Mouse (Mus musculus): ENCODE results near the gene Gak. TPM values are rescaled to one million over a fixed set of nuclear protein-coding genes. Genes with fewer than 3 reads are reported as not detected.

The Gak gene
- total RNA-seq, 1 experiment: 49.1 TPM

GRCm38 (mm10) chr5:108646343-108646660 is 16.7 kb upstream of the Gak start:
- Histone ChIP-seq H3K9ac (ENCODE audit: insufficient read depth, low read depth, low read length, poor library complexity, severe bottlenecking) (no peak overlapping the region), H3K4me3 (ENCODE audit: insufficient read depth in 1 of 2, low read depth in 1 of 2, low read length in 2 of 2, poor library complexity in 1 of 2, severe bottlenecking in 1 of 2) (no peak overlapping the region), H3K4me1 (ENCODE audit: control insufficient read depth in 2 of 2, insufficient read depth in 2 of 2, low read length in 2 of 2, poor library complexity in 1 of 2) (no peaks in the 10 kb centered on the region), H3K9me3 (ENCODE audit: control insufficient read depth, insufficient read depth, low read depth, low read length) (no peaks in the 10 kb centered on the region), H3K27ac (ENCODE audit: insufficient read depth, low read depth, low read length, poor library complexity, severe bottlenecking) (no peak overlapping the region), H3K36me3 (ENCODE audit: control insufficient read depth, insufficient read depth, low read length, poor library complexity, severe bottlenecking) (peaks cover 18% of the 10 kb centered on the region)
- no peak for DNase-seq (ENCODE audit: low read depth, low spot score)
- TF ChIP-seq MAFK (IDR thresholded peaks at IDR 0.05; ENCODE audit: insufficient read depth, low read depth, low read length) (no peak), CHD2 (IDR thresholded peaks at IDR 0.05; ENCODE audit: low read depth, low read length) (no peak), ZNF384 (IDR thresholded peaks at IDR 0.05; ENCODE audit: low read depth, low read length) (no peak), ZC3H11A (IDR thresholded peaks at IDR 0.05; ENCODE audit: borderline replicate concordance, low read depth, low read length) (no peak), HCFC1 (IDR thresholded peaks at IDR 0.05; ENCODE audit: borderline replicate concordance, insufficient read depth, low read length) (no peak)
- in situ Hi-C loops (cut with MboI; ENCODE audit: low sequenced_read_pairs in 2 of 2, unreplicated experiment in 2 of 2): no loop called here

- Histone ChIP-seq H3K9me3 (ENCODE audit: control insufficient read depth, insufficient read depth, low read depth, low read length) (no peaks in the 10 kb centered on the region), H3K4me1 (ENCODE audit: control insufficient read depth in 2 of 2, insufficient read depth in 2 of 2, low read length in 2 of 2, poor library complexity in 1 of 2) (no peaks in the 10 kb centered on the region), H3K36me3 (ENCODE audit: control insufficient read depth, insufficient read depth, low read length, poor library complexity, severe bottlenecking) (peaks cover 18% of the 10 kb centered on the region), H3K9ac (ENCODE audit: insufficient read depth, low read depth, low read length, poor library complexity, severe bottlenecking) (no peak overlapping the region), H3K27ac (ENCODE audit: insufficient read depth, low read depth, low read length, poor library complexity, severe bottlenecking) (no peak overlapping the region), H3K4me3 (ENCODE audit: insufficient read depth in 1 of 2, low read depth in 1 of 2, low read length in 2 of 2, poor library complexity in 1 of 2, severe bottlenecking in 1 of 2) (no peak overlapping the region)
- in situ Hi-C loops (cut with MboI; ENCODE audit: low sequenced_read_pairs in 2 of 2, unreplicated experiment in 2 of 2): no loop called here
- DNase-seq (ENCODE audit: low read depth, low spot score): no peak
- TF ChIP-seq MAFK (IDR thresholded peaks at IDR 0.05; ENCODE audit: insufficient read depth, low read depth, low read length): no peak
- no peak for TF ChIP-seq ZC3H11A (IDR thresholded peaks at IDR 0.05; ENCODE audit: borderline replicate concordance, low read depth, low read length)
- no peak for TF ChIP-seq HCFC1 (IDR thresholded peaks at IDR 0.05; ENCODE audit: borderline replicate concordance, insufficient read depth, low read length)
- no peak for TF ChIP-seq CHD2 (IDR thresholded peaks at IDR 0.05; ENCODE audit: low read depth, low read length)
- TF ChIP-seq ZNF384 (IDR thresholded peaks at IDR 0.05; ENCODE audit: low read depth, low read length): no peak
These were observed 16.2 kb upstream of the Gak start for GRCm38 (mm10) chr5:108645651-108646342.

- H3K9me3 ChIP-seq (ENCODE audit: control insufficient read depth, insufficient read depth, low read depth, low read length): no peaks in the 10 kb centered on the region
- H3K9ac ChIP-seq (ENCODE audit: insufficient read depth, low read depth, low read length, poor library complexity, severe bottlenecking): no peak overlapping the region
- H3K36me3 ChIP-seq (ENCODE audit: control insufficient read depth, insufficient read depth, low read length, poor library complexity, severe bottlenecking): peaks cover 8% of the 10 kb centered on the region; the same call in 1 of the 2 replicates
- no peaks in the 10 kb centered on the region for H3K4me1 ChIP-seq (ENCODE audit: control insufficient read depth in 2 of 2, insufficient read depth in 2 of 2, low read length in 2 of 2, poor library complexity in 1 of 2)
- DNase-seq (ENCODE audit: low read depth, low spot score): no peak
- TF ChIP-seq CHD2 (IDR thresholded peaks at IDR 0.05; ENCODE audit: low read depth, low read length) (no peak), ZC3H11A (IDR thresholded peaks at IDR 0.05; ENCODE audit: borderline replicate concordance, low read depth, low read length) (no peak), MAFK (IDR thresholded peaks at IDR 0.05; ENCODE audit: insufficient read depth, low read depth, low read length) (no peak), ZNF384 (IDR thresholded peaks at IDR 0.05; ENCODE audit: low read depth, low read length) (no peak), HCFC1 (IDR thresholded peaks at IDR 0.05; ENCODE audit: borderline replicate concordance, insufficient read depth, low read length) (no peak)
- in situ Hi-C loops (cut with MboI; ENCODE audit: low sequenced_read_pairs in 2 of 2, unreplicated experiment in 2 of 2): no loop called here
- no peak overlapping the region for H3K27ac ChIP-seq (ENCODE audit: insufficient read depth, low read depth, low read length, poor library complexity, severe bottlenecking)
- no peak overlapping the region for H3K4me3 ChIP-seq (ENCODE audit: insufficient read depth in 1 of 2, low read depth in 1 of 2, low read length in 2 of 2, poor library complexity in 1 of 2, severe bottlenecking in 1 of 2)
These were observed 14.1 kb upstream of the Gak start for GRCm38 (mm10) chr5:108643674-108644073.

GRCm38 (mm10) chr5:108636172-108636571 is 6.6 kb upstream of the Gak start:
- H3K9ac ChIP-seq (ENCODE audit: insufficient read depth, low read depth, low read length, poor library complexity, severe bottlenecking): no peak overlapping the region
- in situ Hi-C loops (cut with MboI; ENCODE audit: low sequenced_read_pairs in 2 of 2, unreplicated experiment in 2 of 2): no loop called here
- H3K4me3 ChIP-seq (ENCODE audit: insufficient read depth in 1 of 2, low read depth in 1 of 2, low read length in 2 of 2, poor library complexity in 1 of 2, severe bottlenecking in 1 of 2): no peak overlapping the region
- no peak for TF ChIP-seq ZC3H11A (IDR thresholded peaks at IDR 0.05; ENCODE audit: borderline replicate concordance, low read depth, low read length)
- TF ChIP-seq MAFK (IDR thresholded peaks at IDR 0.05; ENCODE audit: insufficient read depth, low read depth, low read length): no peak
- TF ChIP-seq HCFC1 (IDR thresholded peaks at IDR 0.05; ENCODE audit: borderline replicate concordance, insufficient read depth, low read length): no peak
- TF ChIP-seq CHD2 (IDR thresholded peaks at IDR 0.05; ENCODE audit: low read depth, low read length): no peak
- TF ChIP-seq ZNF384 (IDR thresholded peaks at IDR 0.05; ENCODE audit: low read depth, low read length): no peak
- no peaks in the 10 kb centered on the region for H3K36me3 ChIP-seq (ENCODE audit: control insufficient read depth, insufficient read depth, low read length, poor library complexity, severe bottlenecking)
- no peak for DNase-seq (ENCODE audit: low read depth, low spot score)
- H3K4me1 ChIP-seq (ENCODE audit: control insufficient read depth in 2 of 2, insufficient read depth in 2 of 2, low read length in 2 of 2, poor library complexity in 1 of 2): no peaks in the 10 kb centered on the region
- no peak overlapping the region for H3K27ac ChIP-seq (ENCODE audit: insufficient read depth, low read depth, low read length, poor library complexity, severe bottlenecking)
- no peaks in the 10 kb centered on the region for H3K9me3 ChIP-seq (ENCODE audit: control insufficient read depth, insufficient read depth, low read depth, low read length)

Measured in ES-E14 (cell line).